Mouse (Mus musculus): ENCODE data around the gene Plekho2.

DNA sequence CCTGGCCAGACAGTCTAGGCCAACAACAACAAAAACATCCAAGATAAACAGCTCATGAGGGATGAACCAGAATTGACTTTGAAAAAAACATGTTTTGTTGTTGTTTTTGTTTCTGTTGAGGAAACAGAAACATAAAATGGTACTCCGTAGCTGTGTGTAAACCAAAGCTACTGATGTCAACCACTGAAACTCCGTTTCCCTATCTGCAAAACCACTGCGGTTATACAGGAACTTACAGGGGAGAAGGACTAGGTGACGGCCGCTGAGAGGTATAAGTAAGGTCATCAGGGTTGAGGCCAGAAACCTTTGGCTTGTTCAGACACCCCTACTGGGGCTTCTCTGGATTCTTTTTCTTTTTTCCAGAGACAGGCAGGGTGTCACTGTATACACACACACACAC lies 43.0 kb upstream of the Plekho2 start:
- TF ChIP-seq POLR2A (IDR thresholded peaks at IDR 0.05; ENCODE audit: borderline replicate concordance, insufficient read depth, low read length) (no peak), CTCF (IDR thresholded peaks at IDR 0.05; ENCODE audit: borderline replicate concordance, insufficient read depth, low read depth, low read length) (no peak)
